Mouse (Mus musculus) R1 (cell line): Measurements from ENCODE around the gene Pepd.

ENCODE experiments used
- DNase-seq: peaks from one replicate; pipeline ENCODE4 v3.0.0-alpha.2; 2018; ENCODE audit warnings: low read depth, low spot score

Pepd gene

DNA sequence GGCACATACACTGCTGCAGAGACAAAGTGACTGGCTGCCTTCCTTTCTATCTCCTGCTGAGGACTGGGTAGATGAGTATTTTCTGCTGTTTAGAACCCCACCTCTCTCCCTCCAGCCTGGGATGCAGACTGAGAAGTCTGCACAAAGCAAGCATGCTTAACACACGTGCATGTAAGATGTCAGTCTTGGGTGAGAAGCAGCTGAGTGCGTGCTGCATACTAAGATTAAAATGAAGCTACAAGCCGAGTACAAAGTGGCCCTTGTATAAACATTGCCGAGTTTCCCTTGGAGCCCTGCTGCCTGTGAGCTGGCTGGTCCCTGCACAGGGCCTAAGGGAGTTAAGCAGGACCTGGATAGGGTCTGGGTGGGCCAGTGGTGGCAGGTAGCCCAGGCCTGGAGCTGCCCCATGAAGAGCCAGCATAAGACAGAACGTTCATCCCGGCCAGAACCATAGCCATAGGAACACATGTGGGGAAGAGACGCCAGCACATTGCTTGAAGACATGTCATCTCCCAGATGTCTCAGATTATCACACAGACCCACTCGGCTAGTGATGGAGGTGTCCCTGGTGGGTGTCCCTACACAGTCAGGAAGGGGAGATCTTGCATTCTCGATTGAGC, 115.7 kb downstream of the Pepd start:
- no peak for DNase-seq

DNA sequence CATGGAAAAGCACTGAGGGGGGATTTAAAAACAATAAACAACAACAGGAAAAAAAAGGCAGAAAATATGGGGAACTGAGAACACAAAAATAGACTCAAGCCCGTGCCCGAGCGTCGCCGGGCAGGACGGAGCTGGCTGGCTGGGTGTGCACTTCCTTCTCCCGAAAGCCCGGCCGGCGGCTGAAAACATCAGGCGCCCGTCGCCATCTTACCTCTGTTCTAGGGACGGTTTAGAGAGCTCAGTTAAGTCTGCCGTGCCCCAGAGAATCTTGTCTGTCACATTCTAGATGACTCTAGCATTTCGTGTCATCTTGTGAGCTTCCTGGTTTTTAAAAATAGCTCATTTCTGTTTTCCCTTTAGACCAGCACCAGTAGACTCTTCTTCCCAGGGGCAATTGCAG, 116.4 kb downstream of the Pepd start:
- DNase-seq: no peak

DNA sequence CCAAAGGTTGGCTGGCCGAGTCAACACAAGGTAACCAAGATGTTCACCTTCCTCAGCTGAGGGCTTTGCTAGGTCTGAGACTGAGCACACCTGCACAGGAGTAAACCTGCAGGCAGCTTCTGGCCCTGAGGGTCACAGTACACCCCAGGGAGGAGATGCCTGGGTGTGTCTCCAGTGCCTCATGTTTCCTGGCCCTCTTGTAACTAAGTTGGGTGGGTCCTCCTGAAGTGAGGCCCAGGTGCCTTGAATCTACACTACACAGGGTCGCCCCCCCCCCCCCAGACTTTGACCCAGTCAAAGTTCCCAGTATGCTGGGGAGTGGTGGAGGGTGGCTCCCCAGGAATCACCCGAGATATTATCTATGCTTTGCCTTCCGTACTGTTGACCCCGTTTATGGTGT, 117.0 kb downstream of the Pepd start:
- no peak for DNase-seq

DNA sequence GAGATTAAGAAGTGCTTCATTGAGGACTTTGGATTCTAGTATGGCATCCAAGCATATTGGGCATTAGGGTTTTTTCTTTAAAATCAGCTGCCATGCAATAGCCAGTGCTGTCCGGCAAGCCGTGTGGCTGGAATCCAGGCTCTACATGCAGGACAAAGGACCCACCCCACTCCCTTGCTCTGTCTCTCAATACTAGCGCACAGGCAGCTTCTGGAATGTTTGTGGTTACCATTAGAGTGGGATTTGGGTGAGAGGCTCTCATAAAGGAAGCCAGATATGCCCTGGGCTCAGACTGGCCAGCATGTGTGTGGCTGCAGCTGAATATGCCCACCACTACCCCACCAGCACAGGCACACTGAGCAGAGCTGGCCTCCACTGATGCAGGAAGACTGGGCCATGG, 117.5 kb downstream of the Pepd start:
- no peak for DNase-seq

DNA sequence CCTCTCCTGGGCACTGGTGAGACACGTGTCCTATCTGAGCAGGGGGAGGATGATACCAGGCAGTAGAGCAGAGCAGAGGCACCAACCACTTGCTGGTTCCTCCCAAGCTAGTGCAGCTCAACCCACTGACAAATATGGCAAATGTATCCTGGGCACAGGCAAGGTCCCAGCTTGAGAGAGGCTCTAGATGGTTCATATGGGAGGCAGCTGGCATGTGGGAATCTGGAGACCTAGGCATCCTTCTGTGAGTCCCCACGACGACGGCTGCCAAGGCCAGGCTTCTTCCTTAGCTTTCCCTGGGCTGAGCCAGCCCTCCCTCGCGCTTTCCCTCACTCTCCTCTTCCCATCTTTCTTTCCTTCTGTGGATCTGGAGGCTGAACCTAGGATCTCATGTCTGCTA, 118.4 kb downstream of the Pepd start:
- no peak for DNase-seq

DNA sequence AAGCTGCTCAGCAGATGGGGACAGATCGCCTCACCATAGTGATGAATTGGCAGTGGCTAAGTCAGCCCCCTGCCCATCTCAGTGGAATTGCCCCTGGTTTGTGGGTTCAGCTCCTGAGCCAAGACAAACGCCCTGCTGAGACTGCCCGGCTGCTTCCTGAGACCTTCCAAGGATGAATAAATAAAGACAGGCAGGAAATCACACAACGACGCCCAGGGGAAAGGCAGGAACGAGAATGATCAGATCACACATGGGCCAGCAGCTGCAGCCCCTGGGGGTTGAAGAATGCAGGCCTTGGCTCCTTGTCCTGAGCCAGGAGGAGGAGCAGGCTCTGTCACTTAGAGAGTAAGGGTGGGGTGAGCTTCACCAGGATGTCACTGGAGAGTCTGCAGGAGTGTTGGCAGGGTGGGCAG, 123.0 kb downstream of the Pepd start:
- no peak for DNase-seq

DNA sequence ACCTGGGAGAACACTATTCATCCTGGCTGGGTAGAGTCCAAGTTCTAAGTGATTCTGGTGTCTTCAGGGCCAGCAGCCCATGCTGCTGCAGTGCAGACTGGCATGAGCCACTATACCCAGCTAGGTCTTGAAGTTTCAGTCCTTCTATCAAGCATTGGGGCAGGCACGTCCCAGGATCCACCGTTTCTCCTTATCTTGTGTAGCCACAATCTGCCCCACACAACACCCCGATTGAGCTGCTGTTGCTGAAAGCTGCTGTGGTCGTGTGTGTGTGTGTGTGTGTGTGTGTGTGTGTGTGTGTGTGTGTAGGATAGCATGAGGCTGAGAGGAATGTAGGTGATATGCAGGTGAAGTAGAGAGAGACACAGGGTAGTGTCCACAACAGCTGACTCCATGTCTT, 123.4 kb downstream of the Pepd start:
- no peak for DNase-seq

DNA sequence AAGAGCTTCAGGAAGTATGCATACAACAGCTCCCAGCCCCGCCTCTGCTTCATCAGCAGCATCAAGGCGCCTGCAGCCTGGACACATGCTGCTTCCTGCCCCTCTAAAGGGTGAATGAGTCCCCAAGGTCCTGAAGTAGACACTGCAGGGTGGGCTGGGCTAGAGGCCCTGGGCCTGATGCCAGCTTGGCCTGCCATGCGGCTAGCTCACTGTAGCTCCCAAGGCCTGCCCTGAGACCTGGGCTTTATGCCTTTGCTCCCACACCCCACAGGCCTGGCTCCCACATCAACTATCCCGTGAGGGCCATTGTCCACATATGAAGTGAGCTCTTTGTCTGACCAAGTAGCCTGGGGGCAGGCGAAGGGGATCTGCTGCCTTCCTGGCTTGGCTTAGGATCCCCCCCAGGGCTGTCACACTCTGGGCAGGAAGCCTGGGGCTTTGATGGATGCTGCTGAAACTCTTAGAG, 124.1 kb downstream of the Pepd start:
- no peak for DNase-seq

DNA sequence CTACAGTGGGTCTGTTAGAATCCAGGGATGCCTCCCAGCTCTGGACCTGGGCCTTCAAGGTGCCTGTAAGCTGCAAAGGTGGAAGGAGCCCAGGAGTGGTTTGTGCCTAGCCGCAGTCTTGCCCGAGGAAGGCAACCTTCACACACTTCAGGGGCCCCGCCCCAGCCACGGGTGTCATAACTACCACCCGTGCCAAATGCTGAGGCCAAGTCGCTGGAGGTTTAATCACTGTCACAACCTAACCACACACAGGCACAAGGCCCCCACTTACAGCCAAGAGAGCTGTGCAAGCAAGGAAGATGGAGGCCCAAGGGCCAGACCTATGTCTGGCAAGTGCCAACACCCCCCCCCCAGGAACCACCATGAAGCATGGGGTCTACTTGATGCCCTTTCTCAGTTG, 125.2 kb downstream of the Pepd start:
- DNase-seq: no peak

DNA sequence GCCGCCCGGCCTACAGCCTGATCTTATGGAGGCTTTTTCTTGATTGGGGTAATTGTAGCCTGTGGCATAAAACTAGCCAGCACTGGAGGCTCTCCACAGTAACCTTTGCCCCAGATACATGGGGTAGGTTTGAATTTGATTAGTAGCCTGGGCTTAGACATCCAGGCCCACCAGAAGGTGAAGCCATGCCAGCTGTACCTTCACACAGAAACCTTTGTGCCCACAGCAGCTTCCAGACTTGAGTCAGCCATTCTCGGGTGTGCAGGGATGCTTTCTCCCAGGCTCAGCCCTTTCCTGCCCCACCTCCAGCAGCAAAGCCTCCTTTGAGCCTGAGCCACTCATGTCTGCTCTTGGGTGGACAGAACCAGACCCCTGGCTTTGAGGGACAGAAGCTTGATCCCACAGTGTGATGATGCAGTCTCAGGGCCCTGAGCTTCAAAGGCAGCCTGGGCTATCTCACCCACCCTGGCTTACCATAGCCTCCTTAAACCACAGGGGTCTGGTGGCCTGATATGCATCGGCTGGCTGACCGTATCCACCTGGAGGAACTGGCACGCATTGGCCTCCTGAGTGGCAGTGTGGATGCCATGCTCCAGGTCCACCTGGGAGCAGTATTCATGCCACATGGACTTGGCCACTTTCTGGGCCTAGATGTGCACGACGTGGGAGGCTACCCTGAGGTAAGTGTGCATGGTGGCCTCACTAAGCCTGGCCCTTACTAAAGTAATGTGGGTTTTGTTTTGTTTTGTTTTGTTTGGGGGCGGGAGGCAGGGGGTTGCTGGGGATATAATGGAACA, 128.2 kb downstream of the Pepd start:
- no peak for DNase-seq

DNA sequence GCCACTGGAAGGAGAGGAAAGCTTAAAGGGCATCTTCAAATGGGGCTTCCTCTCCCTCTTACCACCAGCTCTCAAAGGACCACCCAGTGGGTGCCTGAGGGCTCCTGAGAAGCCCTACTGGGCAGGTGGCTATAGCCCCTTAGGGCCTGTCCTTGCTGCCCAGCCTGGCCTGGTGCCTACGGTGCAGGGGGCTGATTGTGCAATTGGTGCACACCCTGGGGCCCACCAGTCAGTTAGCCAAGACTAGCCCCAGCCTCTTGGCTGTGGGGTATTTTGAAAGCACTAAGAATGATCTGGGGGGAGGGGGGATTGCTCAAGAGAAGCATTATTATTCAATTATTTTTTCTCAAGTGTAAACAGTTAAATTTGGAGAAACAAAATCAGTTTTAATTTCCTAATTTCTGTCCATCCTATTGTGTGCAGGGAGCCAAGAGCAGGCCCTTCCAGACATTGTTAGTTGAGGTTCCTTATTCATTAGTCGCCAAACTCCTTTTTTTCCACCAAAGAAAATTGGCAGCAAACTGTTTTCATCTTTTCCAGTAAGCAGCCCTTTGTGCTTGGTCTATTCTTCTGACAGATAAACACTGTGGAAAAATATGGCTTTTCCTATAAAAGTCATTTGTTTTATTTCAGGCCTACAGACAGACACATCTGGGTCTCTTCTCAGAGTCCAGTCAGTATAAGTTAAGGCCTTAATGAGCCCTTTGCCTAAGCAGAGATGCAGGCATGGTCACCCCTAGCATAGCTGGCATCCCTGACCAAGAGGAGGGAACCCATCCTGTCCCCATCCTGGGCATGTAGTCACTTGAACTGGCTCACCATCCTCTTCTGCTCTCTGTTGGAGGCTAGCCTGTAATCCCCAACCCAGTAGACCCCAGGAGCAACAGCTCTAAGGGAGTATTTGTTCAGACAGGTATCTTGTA, 129.4 kb downstream of the Pepd start:
- DNase-seq: no peak

DNA sequence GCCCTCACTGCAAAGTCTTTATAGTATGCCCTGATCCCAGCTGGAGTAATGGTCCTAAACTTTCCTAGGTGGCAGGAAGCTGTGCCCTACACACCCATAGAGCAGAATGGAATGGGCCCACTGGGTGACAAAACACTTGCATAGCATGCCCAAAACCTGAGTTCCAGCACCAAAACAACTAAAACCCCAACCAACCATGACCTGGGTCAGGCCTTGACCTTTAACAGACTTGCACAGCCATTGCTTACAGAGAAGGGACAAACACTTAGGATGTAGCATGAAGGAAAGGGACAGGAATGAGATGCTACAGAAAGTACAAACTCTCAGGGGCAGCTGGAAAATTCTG, 130.0 kb downstream of the Pepd start:
- DNase-seq: no peak

DNA sequence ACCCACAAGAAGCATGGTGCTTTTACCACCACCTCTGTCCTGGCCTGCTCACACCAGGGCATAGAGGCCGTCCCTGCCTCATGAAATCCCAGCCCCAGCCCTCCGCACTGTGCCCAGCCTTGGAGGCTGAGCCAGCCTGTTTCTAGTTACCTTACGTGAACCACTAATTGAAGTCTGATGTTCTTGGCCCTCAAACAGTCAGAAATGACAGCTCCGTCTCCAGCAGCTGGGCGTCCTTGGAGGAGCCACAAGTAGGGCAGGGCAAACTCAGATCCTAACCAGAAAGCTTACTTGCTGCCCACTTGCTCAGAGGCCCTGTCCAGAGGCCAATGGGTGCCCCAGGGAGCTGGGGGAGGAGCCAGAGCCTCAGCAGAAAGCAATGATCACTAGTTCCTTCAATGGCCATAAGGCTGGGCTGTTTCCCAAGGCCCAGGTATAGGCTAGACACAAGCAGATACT, 130.6 kb downstream of the Pepd start:
- no peak for DNase-seq

DNA sequence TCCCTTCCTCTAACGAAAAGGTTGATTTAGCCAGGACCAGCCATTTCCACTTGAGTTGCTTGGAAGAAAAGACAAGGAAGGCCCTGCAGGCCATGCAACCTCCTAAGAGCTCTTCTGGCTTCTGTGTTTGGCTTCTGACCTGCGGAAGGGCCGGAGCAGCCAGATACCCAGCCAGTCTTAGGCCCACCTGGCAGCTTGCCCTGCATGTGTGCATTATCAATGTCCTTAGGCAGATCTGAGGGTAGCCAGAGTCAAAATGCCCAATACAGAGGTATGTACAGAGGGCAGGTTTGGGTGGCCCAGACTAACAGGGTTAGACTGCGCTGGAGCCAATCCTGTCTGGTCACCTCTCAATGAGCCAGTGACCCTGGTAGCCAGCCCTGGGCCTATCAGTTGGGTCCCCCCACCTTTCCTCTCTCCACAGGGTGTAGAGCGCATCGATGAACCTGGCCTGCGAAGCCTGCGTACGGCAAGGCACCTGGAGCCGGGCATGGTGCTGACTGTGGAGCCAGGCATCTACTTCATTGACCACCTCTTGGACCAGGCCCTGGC, 131.2 kb downstream of the Pepd start:
- no peak for DNase-seq

DNA sequence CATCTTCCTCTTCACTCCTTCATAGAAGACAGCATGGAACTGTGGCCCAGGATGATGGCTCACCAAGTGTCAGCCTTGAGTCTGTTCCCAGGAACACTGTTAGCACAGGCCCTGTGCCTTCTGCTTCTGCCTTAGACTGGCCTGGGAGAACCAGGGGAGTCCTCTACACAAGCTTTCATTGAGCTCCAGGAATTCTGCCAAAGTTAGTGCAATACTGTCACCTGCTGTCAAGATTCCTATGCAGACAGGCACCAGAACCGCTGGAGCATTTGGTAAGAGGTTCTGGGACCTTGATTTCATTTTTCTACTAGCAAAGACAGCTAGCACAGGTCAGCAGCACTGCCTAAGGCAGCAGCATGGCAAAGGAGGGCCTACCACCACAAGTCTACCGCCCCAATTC, 132.5 kb downstream of the Pepd start:
- no peak for DNase-seq

DNA sequence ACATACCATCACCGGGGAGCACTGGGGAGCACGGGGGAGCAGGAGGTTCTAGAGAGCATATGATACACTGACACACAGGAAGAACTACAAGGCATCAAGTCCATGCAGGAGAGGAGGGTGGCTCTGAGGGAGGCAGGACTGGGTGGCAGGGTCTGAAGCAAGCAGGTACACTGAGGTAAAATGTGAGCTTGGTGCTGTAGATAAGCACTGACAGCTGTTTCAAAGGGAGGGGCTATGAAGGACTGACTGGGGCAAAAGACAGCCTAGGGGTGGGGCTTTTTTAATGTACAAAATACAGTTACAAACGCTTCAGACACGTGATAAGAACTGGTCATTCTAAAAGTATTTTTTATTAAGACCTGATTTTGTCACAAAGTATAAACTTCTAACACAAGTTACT, 133.9 kb downstream of the Pepd start:
- no peak for DNase-seq

DNA sequence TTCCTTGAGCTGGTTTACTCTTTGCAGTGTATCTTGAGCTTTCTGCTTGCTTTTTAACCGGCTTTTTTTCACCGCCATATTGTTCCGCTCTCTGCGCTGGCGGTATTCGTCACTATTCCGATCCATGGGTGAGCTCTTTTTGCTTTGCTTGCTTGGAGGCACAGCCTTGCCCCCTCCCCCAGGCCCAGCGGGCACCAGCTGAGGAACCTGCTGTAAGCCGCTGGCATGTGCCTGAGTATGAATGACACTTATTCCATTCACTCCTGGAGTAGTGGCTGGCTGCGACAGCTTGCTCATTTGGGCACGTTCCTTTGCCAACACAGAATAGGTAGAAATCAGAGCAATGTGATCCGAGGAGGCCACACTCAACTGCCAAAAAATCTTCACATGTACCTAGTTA, 138.4 kb downstream of the Pepd start:
- DNase-seq: no peak

DNA sequence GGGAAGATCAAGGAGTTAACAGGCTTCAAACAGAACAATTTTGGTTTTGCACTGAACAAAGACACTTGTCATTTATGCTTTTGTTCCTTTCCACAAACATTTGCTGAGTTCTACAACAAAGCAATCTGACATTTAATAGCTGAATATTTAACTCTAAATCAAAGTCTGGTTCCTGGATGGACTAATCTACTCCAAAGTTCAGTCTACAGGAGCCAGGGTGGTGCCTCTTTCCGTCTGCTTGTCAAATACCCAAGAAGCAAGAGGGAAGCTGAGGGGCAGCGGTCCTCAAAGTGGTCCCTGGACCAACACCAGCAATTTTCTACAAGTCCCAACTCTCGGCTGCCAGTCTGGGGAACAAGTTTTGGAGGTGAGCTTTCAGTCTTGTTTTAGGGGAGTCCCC, 141.0 kb downstream of the Pepd start:
- no peak for DNase-seq

DNA sequence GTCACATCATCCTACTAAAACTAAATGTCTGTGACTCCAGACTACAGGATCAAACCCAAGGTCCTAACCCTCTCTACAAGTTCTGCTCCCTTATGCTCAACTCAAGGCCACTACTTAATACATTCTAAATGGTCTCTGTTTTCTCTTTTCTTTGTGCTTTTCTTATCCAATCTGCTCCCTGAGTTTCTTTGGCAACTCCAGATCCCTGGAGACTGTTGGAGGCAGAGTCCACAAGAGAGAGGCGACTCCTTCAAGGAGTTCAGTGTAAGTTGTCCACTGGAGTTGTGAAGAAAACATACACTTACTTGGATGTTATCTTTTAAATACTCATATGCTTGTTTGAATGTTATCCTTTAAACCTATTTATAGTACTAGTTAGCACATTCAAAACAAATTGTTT, 142.1 kb downstream of the Pepd start:
- no peak for DNase-seq

DNA sequence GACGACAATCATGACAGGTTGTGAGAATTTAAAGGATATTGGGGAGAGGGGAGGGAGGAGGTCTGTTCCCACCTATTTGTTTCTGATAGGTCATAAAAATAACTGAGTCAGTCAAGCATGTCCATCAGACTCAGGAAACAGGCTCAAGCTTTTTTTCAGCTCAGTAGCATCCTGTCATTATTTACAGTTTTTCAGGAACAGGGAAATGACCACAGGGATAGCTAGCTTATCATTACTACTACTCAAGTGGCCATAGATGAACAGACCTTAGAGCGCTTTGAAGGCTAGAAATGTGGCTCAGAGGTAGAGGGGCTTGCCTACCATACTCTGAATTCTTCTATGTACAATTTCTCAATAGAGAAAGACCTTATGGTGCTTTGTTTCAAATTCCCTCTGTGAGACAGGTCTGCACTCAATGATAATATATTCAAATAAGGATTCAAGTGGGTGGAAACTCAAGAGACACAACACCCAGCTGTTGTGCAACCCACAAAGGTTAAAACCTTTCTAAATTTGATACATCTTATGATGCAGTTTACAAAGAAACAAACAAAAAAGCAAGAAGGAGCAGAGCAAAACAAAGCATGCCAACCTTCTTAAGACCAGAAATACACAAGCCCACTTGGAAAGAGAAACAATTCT, 142.9 kb downstream of the Pepd start:
- DNase-seq: no peak

DNA sequence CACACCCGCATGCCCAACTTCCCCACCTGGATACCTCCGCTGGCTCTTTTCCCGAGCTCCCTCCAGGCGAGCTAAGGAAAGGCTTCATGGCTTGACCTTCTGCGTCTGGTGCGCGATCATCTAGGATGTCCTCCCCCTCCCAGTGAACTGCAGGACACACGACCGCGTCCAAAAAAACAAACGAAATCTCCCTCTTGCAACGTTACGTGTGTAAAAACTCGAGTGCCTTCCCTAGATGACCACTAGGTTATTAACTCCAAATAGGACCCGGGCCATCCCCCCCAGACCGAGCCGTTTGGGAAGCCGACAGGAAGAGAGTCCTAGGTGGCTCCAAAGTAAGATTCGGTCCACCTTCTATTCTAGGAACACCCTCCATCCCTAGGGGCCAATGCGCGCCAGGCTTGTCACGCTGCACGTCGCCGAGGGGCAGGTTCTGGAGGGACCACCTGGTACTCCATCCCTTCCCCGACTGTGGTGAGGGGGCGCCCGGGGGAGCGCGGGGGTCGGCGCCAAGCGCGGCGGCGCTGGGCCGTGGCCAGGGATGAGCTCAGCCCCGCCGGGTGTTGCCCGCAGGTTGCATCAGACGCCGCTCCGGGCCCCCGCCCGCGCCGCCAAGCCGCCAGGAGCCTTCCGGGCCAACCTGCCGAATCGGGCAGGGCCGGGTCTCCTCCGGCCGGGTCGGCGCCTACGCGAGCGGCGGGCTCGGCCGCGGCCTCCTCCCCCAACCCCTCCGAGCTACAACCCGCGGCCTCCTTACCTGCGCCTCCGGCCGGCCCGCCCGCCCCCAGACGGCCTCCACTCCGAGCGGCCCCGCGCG, 143.6 kb downstream of the Pepd start:
- DNase-seq: peak; percentile 74
